Mouse (Mus musculus) kidney, postnatal 36 days (tissue): Measurements from ENCODE around the gene Olfr1015.

Source experiments
- DNase-seq, 2 experiments: peaks; one replicate each; pipeline ENCODE4 v3.0.0; 2021 to 2022; ENCODE audit warnings: mixed read lengths in 2 of 2

Olfr1015 gene

DNA sequence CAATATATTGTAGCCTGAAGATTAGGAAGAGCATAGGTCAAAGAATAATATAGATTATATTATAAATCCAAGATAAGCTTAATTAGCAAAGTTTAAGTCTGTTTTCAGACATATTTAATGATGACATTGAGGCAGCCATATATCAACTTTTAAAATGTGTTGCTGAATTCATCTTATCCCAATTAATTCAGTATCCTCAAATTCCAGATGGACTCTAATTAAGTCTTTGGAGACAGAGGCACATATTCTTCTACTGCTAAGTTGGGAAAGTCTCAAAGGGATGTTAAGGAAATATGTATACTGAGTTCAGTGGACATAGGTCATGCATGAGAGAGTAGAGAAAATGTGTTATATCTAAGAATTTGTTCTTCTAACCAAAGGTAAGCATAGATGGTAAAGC lies at the start of gene Olfr1015:
Gene Olfr1015 (plus strand): TSS at position 301 of the 400 bp plus-strand sequence.
- no peak for DNase-seq

DNA sequence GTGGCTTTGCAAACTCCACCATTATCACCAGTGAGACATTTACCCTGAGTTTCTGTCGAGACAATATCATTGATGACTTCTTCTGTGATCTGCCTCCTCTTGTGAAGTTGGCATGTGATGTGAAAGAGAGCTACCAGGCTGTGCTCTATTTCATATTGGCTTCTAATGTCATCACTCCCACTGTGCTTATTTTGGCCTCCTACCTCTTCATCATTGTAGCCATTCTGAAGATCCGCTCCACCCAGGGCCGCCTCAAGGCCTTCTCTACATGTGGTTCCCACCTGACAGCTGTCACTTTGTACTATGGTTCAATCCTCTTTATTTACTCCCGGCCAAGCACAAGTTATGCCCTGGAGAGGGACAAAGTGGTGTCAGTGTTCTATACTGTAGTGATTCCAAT lies 28.0 kb upstream of the Olfr1015 start:
- DNase-seq, result no peak

DNA sequence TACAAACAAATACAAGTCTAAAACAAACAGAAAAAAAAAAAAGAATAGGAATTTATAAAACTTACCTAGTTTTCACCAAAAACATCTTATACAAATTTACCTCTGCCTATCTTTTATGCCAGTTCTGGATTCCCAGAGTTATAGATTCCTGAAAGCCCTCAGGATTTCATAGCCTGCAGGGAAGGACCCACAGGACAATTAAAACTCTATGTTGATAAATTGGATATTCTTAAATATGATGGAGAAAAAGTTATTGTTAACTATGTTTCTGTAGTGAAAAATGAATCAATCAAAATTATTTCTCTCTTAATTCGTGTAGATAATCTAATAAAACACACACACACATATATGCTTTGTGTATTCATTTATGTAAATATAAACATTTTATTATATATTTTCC lies 19.2 kb upstream of the Olfr1015 start, which contains the start of gene Olfr1012:
Gene Olfr1012 (minus strand): TSS at position 101 of the 400 bp plus-strand sequence.
- no peak for DNase-seq

DNA sequence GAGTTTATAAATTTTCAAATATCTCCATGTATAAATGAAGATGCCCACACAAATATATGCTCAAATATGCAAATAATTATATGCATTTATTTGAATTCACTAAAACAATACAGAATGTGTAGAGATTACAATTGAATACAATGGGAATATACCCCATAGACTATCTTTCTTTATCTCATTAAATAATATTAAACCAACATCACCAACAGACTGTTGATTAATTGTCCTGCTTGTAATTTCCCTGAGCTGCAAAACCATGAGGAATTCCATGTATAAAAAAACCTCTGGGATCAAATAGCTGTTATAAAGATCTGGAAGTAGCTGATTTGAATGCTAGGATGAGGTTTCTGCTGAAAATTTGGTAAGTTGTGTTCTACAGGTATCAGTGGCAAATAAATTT lies 15.0 kb upstream of the Olfr1015 start, which contains the start of gene Olfr1013:
Gene Olfr1013 (plus strand): TSS at position 301 of the 400 bp plus-strand sequence.
- DNase-seq, result no peak

DNA sequence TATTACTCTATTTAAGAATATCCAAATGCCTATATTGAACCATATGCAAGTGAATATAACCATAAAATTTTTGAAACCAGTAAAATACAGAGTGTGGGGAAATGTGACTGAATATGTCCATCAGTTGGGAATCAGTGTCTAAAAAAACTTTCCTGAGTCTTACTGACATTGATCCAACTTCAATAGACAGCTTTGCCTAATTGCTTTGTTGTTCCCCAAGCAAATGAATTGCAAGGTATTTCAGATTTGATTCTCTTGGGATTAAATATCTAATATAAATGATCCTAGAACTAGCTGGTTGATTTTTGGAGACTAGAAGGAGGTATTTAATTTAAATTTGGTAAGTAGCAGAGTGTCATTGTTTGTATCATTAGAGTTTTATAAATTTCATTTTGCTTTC lies 9.4 kb upstream of the Olfr1015 start, which contains the start of gene Olfr1014:
Gene Olfr1014 (plus strand): TSS at position 301 of the 400 bp plus-strand sequence.
- DNase-seq, result no peak

DNA sequence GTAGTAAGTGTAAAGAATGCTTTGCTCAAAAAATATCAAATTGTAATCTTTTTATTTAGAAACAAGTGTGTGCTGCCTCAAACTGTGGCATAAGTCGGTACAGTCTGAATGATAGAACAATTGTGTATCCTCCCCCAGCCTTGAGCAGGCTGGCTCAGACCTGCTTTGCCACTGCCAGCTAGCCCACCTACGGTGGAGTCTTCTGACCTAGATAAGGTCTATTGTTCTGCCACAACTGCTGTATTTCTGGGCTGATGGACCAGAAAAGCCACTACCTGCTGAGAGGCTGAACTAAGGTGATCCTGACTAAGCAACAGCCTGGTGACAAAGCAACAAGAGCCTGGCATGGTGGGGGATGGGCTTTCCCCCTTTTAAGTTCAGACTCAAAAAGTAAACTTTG lies 10.5 kb downstream of the Olfr1015 start:
- DNase-seq, result no peak

DNA sequence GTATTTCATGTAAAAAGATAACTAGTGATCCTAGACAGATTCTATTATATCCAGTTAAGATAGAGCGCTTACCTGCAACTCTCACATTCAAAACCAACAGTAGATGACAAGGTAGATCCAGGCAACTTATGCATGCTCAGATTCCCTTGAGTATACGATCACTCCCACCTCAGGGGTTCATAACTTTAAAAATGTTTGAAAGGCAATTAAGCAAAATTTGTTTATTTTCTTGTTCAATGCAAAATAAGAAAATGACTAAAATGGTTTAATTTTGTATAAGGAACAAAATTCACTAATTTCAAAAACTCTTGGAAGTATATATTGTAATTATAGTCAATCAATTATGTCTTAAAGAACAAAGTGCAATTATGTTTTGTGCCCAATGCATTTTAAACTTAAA lies 20.6 kb downstream of the Olfr1015 start, which contains the start of gene Olfr1016:
Gene Olfr1016 (minus strand): TSS at position 101 of the 400 bp plus-strand sequence.
- no peak for DNase-seq

DNA sequence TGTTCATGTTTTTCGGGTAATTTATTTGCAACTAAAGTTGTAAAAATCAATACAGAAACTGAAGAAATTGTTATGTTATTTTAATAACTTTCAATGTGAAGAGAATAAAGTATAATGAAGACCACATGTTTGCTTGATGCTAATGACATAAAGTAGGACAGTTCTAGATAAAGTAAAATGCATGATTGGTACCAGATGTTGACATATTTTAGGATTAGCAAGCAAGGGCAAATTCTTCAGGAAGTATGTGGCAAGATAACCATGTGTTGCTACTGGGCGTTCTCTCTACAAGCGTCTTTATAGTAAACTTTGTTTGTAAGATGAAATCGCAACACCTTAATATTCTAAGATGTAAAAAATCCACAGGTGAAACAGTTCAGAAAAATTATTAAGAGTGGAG lies 22.7 kb downstream of the Olfr1015 start:
- DNase-seq, result no peak

DNA sequence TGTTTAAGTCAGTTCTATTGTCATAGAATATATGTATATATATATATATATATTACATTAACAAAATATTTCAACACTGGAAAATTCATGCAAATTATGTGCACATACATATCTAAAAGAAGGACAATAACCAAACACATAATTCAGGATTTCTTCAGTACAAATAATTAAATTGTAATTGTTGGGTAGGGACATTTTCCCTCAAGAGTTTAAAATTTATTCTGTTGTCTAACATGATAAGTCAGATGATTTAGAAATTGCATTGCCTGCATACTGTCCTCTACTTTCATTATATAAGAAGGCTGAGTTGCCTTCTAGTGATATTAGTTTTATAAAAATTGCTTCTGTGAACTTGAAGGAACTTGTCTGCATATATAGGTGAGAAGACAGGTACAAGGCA lies 36.4 kb downstream of the Olfr1015 start, which contains the start of gene Olfr1018:
Gene Olfr1018 (plus strand): TSS at position 301 of the 400 bp plus-strand sequence.
- DNase-seq, result no peak
